Mouse (Mus musculus): ENCODE results near the gene Glyr1. TPM values are rescaled to one million over a fixed set of nuclear protein-coding genes. Genes with fewer than 3 reads are reported as not detected.

Gene Glyr1
- total RNA-seq, 2 experiments from 2014 or later: 139 to 149 TPM

DNA sequence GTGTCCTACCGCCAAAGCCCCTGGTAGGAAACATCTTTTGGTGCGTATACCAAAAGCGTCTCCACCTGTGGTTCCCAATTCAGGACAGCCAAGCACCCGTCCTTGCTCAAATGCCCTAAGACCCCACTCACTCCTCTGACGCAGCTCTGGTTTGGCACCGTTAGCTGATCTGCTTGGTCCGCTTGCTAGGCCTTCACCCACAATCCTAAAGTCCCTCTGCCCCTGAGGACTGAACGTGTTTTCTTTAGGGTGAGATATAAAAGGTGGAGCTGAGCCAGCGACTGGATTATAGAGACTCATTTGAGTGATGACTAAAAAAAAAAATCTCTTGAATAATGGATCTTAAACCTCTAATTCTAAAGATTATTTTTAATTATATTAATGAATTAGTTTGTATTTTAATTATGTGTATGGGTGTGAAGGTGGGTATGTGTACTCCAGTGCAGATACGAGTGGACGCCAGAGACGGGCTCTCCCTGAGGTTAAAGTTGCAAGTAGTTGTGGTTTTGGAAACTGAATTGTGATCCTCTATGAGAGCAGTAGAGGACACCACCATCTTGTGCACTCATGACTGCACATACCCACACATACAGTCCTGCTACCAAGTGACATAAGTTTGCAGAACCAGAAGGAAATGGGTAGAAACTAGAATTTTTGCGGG lies 84.8 kb downstream of the Glyr1 start:
- no peak for DNase-seq (ENCODE audit: low spot score in 2 of 2)

Other genes starting within 250 kb of the Glyr1 start
- not detected for gene 4930562C15Rik, start 214.4 kb downstream of the Glyr1 start, total RNA-seq (2021)
- gene Ubald1, start 169.5 kb downstream of the Glyr1 start, total RNA-seq (2021): 10 to 100 TPM; 86.5 to 95.6 TPM
- 100 to 1,000 TPM; 213 to 223 TPM for gene Mgrn1, start 163.6 kb downstream of the Glyr1 start, total RNA-seq (2021)
- 10 to 100 TPM; 65.9 to 71.0 TPM for gene Nudt16l1, start 111.1 kb downstream of the Glyr1 start, total RNA-seq (2021)
- gene Anks3, start 85.7 kb downstream of the Glyr1 start, total RNA-seq (2021): 10 to 100 TPM; 57.7 to 64.0 TPM
- not detected for gene Sept12, start 52.0 kb downstream of the Glyr1 start, total RNA-seq (2021)
- not detected for gene Smim22, start 42.6 kb downstream of the Glyr1 start, total RNA-seq (2021)
- gene Rogdi, start 36.3 kb downstream of the Glyr1 start, total RNA-seq (2021): 100 to 1,000 TPM; 198 to 216 TPM
- 10 to 100 TPM; 42.1 to 43.9 TPM for gene Ubn1, start 194 bp upstream of the Glyr1 start, total RNA-seq (2021)
- gene Ppl, start 82.6 kb upstream of the Glyr1 start, total RNA-seq (2021): 1 to 10 TPM; 2.1 to 2.6 TPM
- gene Sec14l5, start 97.2 kb upstream of the Glyr1 start, total RNA-seq (2021): 1 to 10 TPM; 5.1 to 6.8 TPM
- 10 to 100 TPM; 13.2 to 14.6 TPM for gene Nagpa, start 154.1 kb upstream of the Glyr1 start, total RNA-seq (2021)
- 1 to 10 TPM; 4.5 TPM for gene AU021092, start 172.4 kb upstream of the Glyr1 start, total RNA-seq (2021)
- gene Alg1, start 183.8 kb upstream of the Glyr1 start, total RNA-seq (2021): 10 to 100 TPM; 25.6 to 26.8 TPM
- gene Eef2kmt, start 206.1 kb upstream of the Glyr1 start, total RNA-seq (2021): 1 to 10 TPM; 4.2 to 4.3 TPM

Data from left cerebral cortex, adult 18-20 months (tissue).